Mouse (Mus musculus): ENCODE results near the gene Ptprcap. TPM values are rescaled to one million over a fixed set of nuclear protein-coding genes. Genes with fewer than 3 reads are reported as not detected.

Ptprcap gene
- total RNA-seq, 2 experiments from 2014 or later: 1.3 to 2.3 TPM

GRCm38 (mm10) chr19:4147022-4147405 is 6.4 kb upstream of the Ptprcap start:
- no peak for DNase-seq (ENCODE audit: low spot score in 2 of 2)

GRCm38 (mm10) chr19:4147782-4148490 is 5.5 kb upstream of the Ptprcap start:
- DNase-seq (ENCODE audit: low spot score in 2 of 2): no peak

- DNase-seq (ENCODE audit: low spot score in 2 of 2): peak; percentile 92 to 95
These were observed 5.0 kb upstream of the Ptprcap start, which contains the start of gene Coro1b for GRCm38 (mm10) chr19:4148491-4148806. Gene Coro1b, plus strand, starts transcription at chr19:4148619.

GRCm38 (mm10) chr19:4148819-4149218 is 4.6 kb upstream of the Ptprcap start:
- DNase-seq (ENCODE audit: low spot score in 2 of 2): no peak

- no peak for DNase-seq (ENCODE audit: low spot score in 2 of 2)
These were observed 4.1 kb upstream of the Ptprcap start for GRCm38 (mm10) chr19:4149283-4149682.

GRCm38 (mm10) chr19:4149764-4150461 is 3.5 kb upstream of the Ptprcap start:
- no peak for DNase-seq (ENCODE audit: low spot score in 2 of 2)

- DNase-seq (ENCODE audit: low spot score in 2 of 2): no peak
These were observed 2.6 kb upstream of the Ptprcap start for GRCm38 (mm10) chr19:4150567-4151487.

GRCm38 (mm10) chr19:4151488-4151860 is 1.9 kb upstream of the Ptprcap start:
- no peak for DNase-seq (ENCODE audit: low spot score in 2 of 2)

- no peak for DNase-seq (ENCODE audit: low spot score in 2 of 2)
These were observed 1.5 kb upstream of the Ptprcap start for GRCm38 (mm10) chr19:4151898-4152297.

- no peak for DNase-seq (ENCODE audit: low spot score in 2 of 2)
These were observed 766 bp upstream of the Ptprcap start for GRCm38 (mm10) chr19:4152445-4153231.

GRCm38 (mm10) chr19:4154437-4155222 is 1.2 kb downstream of the Ptprcap start:
- DNase-seq (ENCODE audit: low spot score in 2 of 2): no peak

- no peak for DNase-seq (ENCODE audit: low spot score in 2 of 2)
These were observed 2.0 kb downstream of the Ptprcap start for GRCm38 (mm10) chr19:4155223-4156072.

- no peak for DNase-seq (ENCODE audit: low spot score in 2 of 2)
These were observed 2.7 kb downstream of the Ptprcap start for GRCm38 (mm10) chr19:4156073-4156579.

GRCm38 (mm10) chr19:4156771-4157170 is 3.4 kb downstream of the Ptprcap start:
- no peak for DNase-seq (ENCODE audit: low spot score in 2 of 2)

GRCm38 (mm10) chr19:4159049-4159448 is 5.6 kb downstream of the Ptprcap start:
- no peak for DNase-seq (ENCODE audit: low spot score in 2 of 2)

- DNase-seq (ENCODE audit: low spot score in 2 of 2): peak; percentile 98 to 99
These were observed 9.5 kb downstream of the Ptprcap start, which contains the start of gene Rps6kb2 for GRCm38 (mm10) chr19:4162646-4163542. Gene Rps6kb2, minus strand, starts transcription at chr19:4163354.

- DNase-seq (ENCODE audit: low spot score in 2 of 2): no peak
These were observed 10.1 kb downstream of the Ptprcap start for GRCm38 (mm10) chr19:4163543-4163887.

GRCm38 (mm10) chr19:4164100-4164499 is 10.7 kb downstream of the Ptprcap start:
- no peak for DNase-seq (ENCODE audit: low spot score in 2 of 2)
